Mouse (Mus musculus) midbrain, embryonic 12.5 days (tissue): ENCODE results near the gene Ppp1r37. TPM values are rescaled to one million over a fixed set of nuclear protein-coding genes. Genes with fewer than 3 reads are reported as not detected.
"Not testable (repeated sequence)": the region's sequence is repeated elsewhere in the genome, so short reads cannot be mapped to it uniquely, and the experiment has no call there.

Experiments
- ATAC-seq: fragments of 200-750 bp; cut with Nextera tagmentation; 2 replicates; pipeline ENCODE4 v1.8.0; 2017; ENCODE audit warnings: low read depth, moderate TSS enrichment, moderate library complexity; ENCODE audit not compliant: low FRiP score
- H3K27ac ChIP-seq: fragments of 300-500 bp; sonication (generic); replicated peaks from 2 replicates; pipeline ENCODE4 v1.5.1; 2016; ENCODE audit warnings: mild to moderate bottlenecking
- H3K27me3 ChIP-seq: fragments of 300-500 bp; sonication (generic); 2 replicates; pipeline ENCODE4 v1.6.1; 2016; ENCODE audit warnings: mild to moderate bottlenecking
- H3K36me3 ChIP-seq: fragments of 300-500 bp; sonication (generic); 2 replicates; pipeline ENCODE4 v1.6.1; 2016
- H3K4me1 ChIP-seq: fragments of 300-500 bp; sonication (generic); 2 replicates; pipeline ENCODE4 v1.6.1; 2016
- H3K4me2 ChIP-seq: fragments of 300-500 bp; sonication (generic); replicated peaks from 2 replicates; pipeline ENCODE4 v1.6.1; 2016; ENCODE audit warnings: mild to moderate bottlenecking, moderate library complexity
- H3K4me3 ChIP-seq: fragments of 300-500 bp; sonication (generic); 2 replicates; pipeline ENCODE4 v1.5.1; 2016; ENCODE audit warnings: mild to moderate bottlenecking
- H3K9ac ChIP-seq: fragments of 300-500 bp; sonication (generic); replicated peaks from 2 replicates; pipeline ENCODE4 v1.6.1; 2016; ENCODE audit warnings: mild to moderate bottlenecking, moderate library complexity
- H3K9me3 ChIP-seq: fragments of 300-500 bp; sonication (generic); 2 replicates; pipeline ENCODE4 v1.6.1; 2016; ENCODE audit warnings: mild to moderate bottlenecking
- WGBS: fragments of 180-500 bp; shearing (Covaris S2); methylation state at CpG from one replicate; pipeline ENCODE4 v1.1.7; 2016; 5-methylcytosine and 5-hydroxymethylcytosine counted together
- polyA plus RNA-seq: library from polyadenylated mRNA; unstranded; fragments of >200 nt; fragmentation: Nextera tagmentation; extraction: Ambion mirVana; gene quantifications from 2 replicates; pipeline ENCODE4 v1.2.1, GENCODE M21; 2016

Gene Ppp1r37
- polyA plus RNA-seq = 37.2 and 38.8 TPM in 2 replicates

- Histone ChIP-seq H3K9ac (peak within 1 kb of the TSS; percentile 95), H3K4me2 (peak within 1 kb of the TSS; percentile 99), H3K27ac (peak within 1 kb of the TSS; percentile 93), H3K27me3 (no peaks in the 10 kb centered on the region), H3K4me1 (peaks cover 47% of the 10 kb centered on the region), H3K4me3 (peak within 1 kb of the TSS; percentile 94), H3K9me3 (no peaks in the 10 kb centered on the region; the same call in 1 of the 2 replicates), H3K36me3 (peaks cover 30% of the 10 kb centered on the region)
- ATAC-seq = peak; percentile 62
- 2% methylated on average over 19 of the region's 19 CpGs for WGBS
These were observed at the start of gene Ppp1r37 for GRCm38 (mm10) chr7:19562643-19563410. Gene Ppp1r37 (minus strand): TSS chr7:19563076.

GRCm38 (mm10) chr7:19610969-19611368 is 48.1 kb upstream of the Ppp1r37 start:
- Histone ChIP-seq H3K9ac (no peak overlapping the region), H3K4me1 (no peaks in the 10 kb centered on the region), H3K36me3 (no peaks in the 10 kb centered on the region), H3K9me3 (no peaks in the 10 kb centered on the region), H3K4me2 (no peak overlapping the region), H3K27ac (no peak overlapping the region), H3K27me3 (no peaks in the 10 kb centered on the region), H3K4me3 (no peak overlapping the region)
- no peak for ATAC-seq
- 69% methylated on average over 5 of the region's 5 CpGs for WGBS

- no peak overlapping the region for H3K27ac ChIP-seq
- no peak overlapping the region for H3K4me2 ChIP-seq
- no peak overlapping the region for H3K9ac ChIP-seq
- H3K4me1 ChIP-seq = no peaks in the 10 kb centered on the region
- no peaks in the 10 kb centered on the region for H3K36me3 ChIP-seq
- 91% methylated on average over 9 of the region's 12 CpGs for whole genome bisulfite sequencing
- ATAC-seq = no peak
- H3K4me3 ChIP-seq = no peak overlapping the region
- H3K9me3 ChIP-seq = no peaks in the 10 kb centered on the region
- no peaks in the 10 kb centered on the region for H3K27me3 ChIP-seq
These were observed 46.9 kb upstream of the Ppp1r37 start for GRCm38 (mm10) chr7:19609641-19610332.

GRCm38 (mm10) chr7:19607291-19607690 is 44.4 kb upstream of the Ppp1r37 start:
- no peak for ATAC-seq
- Histone ChIP-seq H3K36me3 (0 out of 2 replicates have a peak, but pooled peaks cover under 1% of the 10 kb centered on the region), H3K27ac (no peak overlapping the region), H3K27me3 (no peaks in the 10 kb centered on the region), H3K9ac (no peak overlapping the region), H3K9me3 (no peaks in the 10 kb centered on the region), H3K4me3 (no peak overlapping the region), H3K4me1 (peaks cover 16% of the 10 kb centered on the region), H3K4me2 (no peak overlapping the region)
- WGBS = 84% methylated on average over 5 of the region's 5 CpGs

- H3K4me2 ChIP-seq = peak overlapping the region; percentile 95
- H3K4me3 ChIP-seq = peak overlapping the region; percentile 98
- H3K9me3 ChIP-seq, H3K9ac ChIP-seq, ATAC-seq, H3K27me3 ChIP-seq: not testable (repeated sequence)
- peaks cover 20% of the 10 kb centered on the region for H3K4me1 ChIP-seq
- H3K27ac ChIP-seq = peak overlapping the region; percentile 70
- WGBS = 62% methylated on average over 10 of the region's 10 CpGs
- H3K36me3 ChIP-seq = peaks cover 24% of the 10 kb centered on the region
These were observed 41.8 kb upstream of the Ppp1r37 start for GRCm38 (mm10) chr7:19604606-19605214.

- Histone ChIP-seq H3K27ac (peak within 1 kb of the TSS; percentile 70), H3K9ac (peak within 1 kb of the TSS; percentile 98), H3K4me2 (peak within 1 kb of the TSS; percentile 95), H3K27me3 (no peaks in the 10 kb centered on the region), H3K4me3 (peak within 1 kb of the TSS; percentile 98), H3K4me1 (peaks cover 20% of the 10 kb centered on the region), H3K36me3 (peaks cover 31% of the 10 kb centered on the region), H3K9me3 (no peaks in the 10 kb centered on the region)
- 2% methylated on average over 57 of the region's 57 CpGs for WGBS
- ATAC-seq = peak; percentile 96
These were observed 41.2 kb upstream of the Ppp1r37 start, which contains the start of gene Clasrp for GRCm38 (mm10) chr7:19603849-19604605. Gene Clasrp (minus strand): TSS chr7:19604486.

GRCm38 (mm10) chr7:19603055-19603454 is 40.2 kb upstream of the Ppp1r37 start:
- Histone ChIP-seq H3K27me3 (no peaks in the 10 kb centered on the region), H3K4me1 (peaks cover 20% of the 10 kb centered on the region), H3K27ac (no peak overlapping the region), H3K36me3 (peaks cover 40% of the 10 kb centered on the region), H3K9me3 (no peaks in the 10 kb centered on the region), H3K4me2 (peak overlapping the region; percentile 95), H3K9ac (peak overlapping the region; percentile 98; the same call in 1 of the 2 replicates), H3K4me3 (peak overlapping the region; percentile 98)
- ATAC-seq = no peak
- WGBS = 87% methylated on average over 12 of the region's 12 CpGs

- no peak for ATAC-seq
- Histone ChIP-seq H3K36me3 (peaks cover 58% of the 10 kb centered on the region), H3K27me3 (no peaks in the 10 kb centered on the region), H3K9me3 (no peaks in the 10 kb centered on the region), H3K27ac (no peak overlapping the region), H3K4me1 (peaks cover 20% of the 10 kb centered on the region), H3K9ac (0 out of 2 replicates have a peak overlapping the region, but pooled peaks have one; percentile 11), H3K4me3 (no peak overlapping the region), H3K4me2 (no peak overlapping the region)
- 56% methylated on average over 5 of the region's 5 CpGs for WGBS
These were observed 37.7 kb upstream of the Ppp1r37 start for GRCm38 (mm10) chr7:19600562-19600961.

GRCm38 (mm10) chr7:19593061-19593730 is 30.3 kb upstream of the Ppp1r37 start:
- WGBS = 91% methylated on average over 10 of the region's 10 CpGs
- ATAC-seq = no peak
- Histone ChIP-seq H3K27ac (no peak overlapping the region), H3K36me3 (peaks cover 91% of the 10 kb centered on the region), H3K27me3 (no peaks in the 10 kb centered on the region), H3K4me2 (no peak overlapping the region), H3K4me3 (no peak overlapping the region), H3K9ac (no peak overlapping the region), H3K9me3 (no peaks in the 10 kb centered on the region), H3K4me1 (no peaks in the 10 kb centered on the region)

GRCm38 (mm10) chr7:19589917-19590316 is 27.0 kb upstream of the Ppp1r37 start:
- H3K4me2 ChIP-seq = no peak overlapping the region
- no peak overlapping the region for H3K9ac ChIP-seq
- no peaks in the 10 kb centered on the region; the same call in 1 of the 2 replicates for H3K9me3 ChIP-seq
- H3K36me3 ChIP-seq = peaks cover 97% of the 10 kb centered on the region
- WGBS = 65% methylated on average over 3 of the region's 3 CpGs
- H3K27ac ChIP-seq = no peak overlapping the region
- H3K4me1 ChIP-seq = no peaks in the 10 kb centered on the region
- H3K4me3 ChIP-seq = no peak overlapping the region
- no peaks in the 10 kb centered on the region for H3K27me3 ChIP-seq
- ATAC-seq = peak; percentile 39; the same call in 1 of the 2 replicates

GRCm38 (mm10) chr7:19589207-19589606 is 26.3 kb upstream of the Ppp1r37 start:
- Histone ChIP-seq H3K27me3 (no peaks in the 10 kb centered on the region), H3K4me1 (no peaks in the 10 kb centered on the region), H3K4me3 (no peak overlapping the region), H3K27ac (no peak overlapping the region), H3K4me2 (no peak overlapping the region), H3K9ac (no peak overlapping the region), H3K36me3 (peaks cover 99% of the 10 kb centered on the region), H3K9me3 (no peaks in the 10 kb centered on the region; the same call in 1 of the 2 replicates)
- 44% methylated on average over 3 of the region's 3 CpGs for WGBS
- ATAC-seq = no peak
